Mouse (Mus musculus) kidney, postnatal 4 days (tissue): Measurements from ENCODE around the gene Hspg2.
A peak's percentile ranks its signal among the peaks of the same experiment; 100 is the strongest.
"Not testable (repeated sequence)": the region's sequence is repeated elsewhere in the genome, so short reads cannot be mapped to it uniquely, and the experiment has no call there.

Experiments
- DNase-seq, 2 experiments: peaks; one replicate each; pipeline ENCODE4 v3.0.0; 2021; ENCODE audit warnings: mixed read lengths in 2 of 2

Gene Hspg2

DNA sequence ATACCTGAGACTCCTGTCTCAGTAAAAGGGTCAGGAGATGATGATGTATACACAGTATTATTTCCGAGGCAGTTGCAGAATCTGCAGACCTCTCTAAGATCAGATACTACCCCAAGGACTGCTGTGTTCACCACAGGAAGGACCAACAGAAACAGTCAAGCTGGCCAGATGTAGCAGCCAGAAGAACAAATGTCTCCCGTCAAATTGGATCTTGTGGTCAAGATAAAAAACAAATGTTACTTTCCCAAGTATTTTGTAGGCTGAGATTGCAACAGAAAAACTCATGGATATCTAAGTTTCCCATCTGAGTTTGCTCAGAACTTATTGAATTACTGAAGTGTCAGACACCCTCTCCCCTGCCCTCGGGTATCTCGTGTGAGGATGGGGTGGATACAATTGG, 111.2 kb downstream of the Hspg2 start:
- DNase-seq = peak in 1 of 2 experiments; percentile 43

DNA sequence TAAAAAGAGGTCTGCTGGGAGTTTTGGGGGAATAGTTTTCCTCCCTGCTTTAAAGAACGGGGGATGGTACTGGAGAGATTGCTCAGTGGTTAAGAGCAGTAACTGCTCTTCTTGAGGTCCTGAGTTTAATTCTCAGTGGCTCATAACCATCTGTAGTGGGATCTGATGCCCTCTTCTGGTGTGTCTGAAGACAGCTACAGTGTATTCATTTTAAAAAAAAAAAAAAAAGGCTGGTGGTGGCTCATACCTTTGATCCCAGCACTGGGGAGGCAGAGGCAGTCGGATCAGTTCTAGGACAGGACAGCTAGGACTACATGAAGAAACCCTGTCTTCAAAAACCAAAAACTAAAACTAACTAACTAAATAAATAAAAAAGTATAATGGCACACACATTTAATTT, 111.7 kb downstream of the Hspg2 start:
- no peak for DNase-seq

DNA sequence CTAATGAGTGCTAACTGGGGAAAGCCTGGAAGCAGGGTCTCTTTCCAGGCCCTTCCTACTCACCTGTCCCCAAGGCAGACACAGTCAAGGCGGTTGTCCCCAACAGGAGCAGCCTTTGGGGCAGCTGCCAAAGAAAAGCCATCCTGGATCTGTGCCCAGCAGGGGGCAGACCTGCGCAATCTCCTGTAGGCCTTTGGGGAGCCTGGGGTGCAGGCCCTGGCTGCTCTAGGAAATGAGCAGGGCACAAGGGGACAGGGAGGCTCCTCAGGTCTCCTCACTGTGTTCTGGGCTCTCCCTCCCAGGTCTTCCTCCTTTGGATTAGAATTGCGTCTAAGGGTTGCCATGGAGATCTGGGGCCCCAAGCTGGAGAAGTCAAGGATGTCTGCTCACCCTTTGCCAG, 113.2 kb downstream of the Hspg2 start:
- DNase-seq = peak; percentile 54 to 59

DNA sequence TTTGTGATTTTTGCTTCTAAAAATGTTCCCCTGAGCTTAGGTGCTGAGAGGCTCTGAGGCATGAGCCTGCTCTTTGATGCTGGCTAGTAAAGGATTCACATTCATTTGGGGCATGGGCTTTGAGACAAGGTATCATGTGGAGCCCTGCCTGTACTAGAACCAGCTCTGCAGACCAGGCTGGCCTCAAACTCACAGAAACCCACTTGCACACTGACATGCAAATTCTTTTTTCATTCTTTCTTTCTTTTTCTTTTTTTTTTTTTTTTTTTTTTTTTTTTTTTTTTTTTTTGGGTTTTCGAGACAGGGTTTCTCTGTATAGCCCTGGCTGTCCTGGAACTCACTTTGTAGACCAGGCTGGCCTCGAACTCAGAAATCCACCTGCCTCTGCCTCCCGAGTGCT, 120.5 kb downstream of the Hspg2 start:
- DNase-seq = not testable (repeated sequence)

DNA sequence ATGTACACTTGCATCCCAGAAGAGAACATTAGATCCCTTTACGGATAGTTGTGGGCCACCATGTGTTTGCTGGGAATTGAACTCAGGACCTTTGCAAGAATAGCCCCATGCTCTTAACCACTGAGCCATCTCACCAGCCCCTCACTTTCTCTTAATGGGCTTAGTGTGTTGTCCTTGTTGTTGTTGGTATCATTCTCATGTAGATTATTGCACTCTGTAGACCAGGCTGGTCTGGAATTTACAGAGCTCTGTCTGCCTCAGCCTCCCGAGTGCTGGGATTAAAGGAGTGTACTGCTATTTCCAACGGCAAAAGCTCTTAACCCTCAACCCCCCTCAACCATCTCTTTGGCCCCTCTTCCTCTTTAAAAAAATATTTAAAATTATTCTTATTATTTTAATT, 121.0 kb downstream of the Hspg2 start:
- DNase-seq = no peak

DNA sequence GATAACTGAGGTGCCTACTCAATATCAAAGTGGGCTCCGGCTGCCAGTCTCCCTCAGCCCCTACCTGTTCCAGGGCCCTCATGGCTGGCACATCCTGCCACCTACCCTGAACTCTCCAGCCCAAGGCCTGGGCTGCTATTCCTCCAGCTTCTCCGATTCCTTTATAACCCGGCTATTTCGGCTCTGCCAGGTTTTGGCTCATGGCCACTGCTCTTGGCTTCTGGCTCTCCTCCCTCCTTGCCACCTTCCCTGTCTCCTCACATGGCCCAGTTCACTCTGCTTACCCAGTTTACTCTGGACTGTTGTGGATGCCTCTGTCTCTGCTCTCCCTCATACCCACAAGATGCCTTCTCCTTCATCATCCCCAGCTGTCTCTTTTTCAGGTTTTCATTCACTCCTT, 122.4 kb downstream of the Hspg2 start:
- no peak for DNase-seq

DNA sequence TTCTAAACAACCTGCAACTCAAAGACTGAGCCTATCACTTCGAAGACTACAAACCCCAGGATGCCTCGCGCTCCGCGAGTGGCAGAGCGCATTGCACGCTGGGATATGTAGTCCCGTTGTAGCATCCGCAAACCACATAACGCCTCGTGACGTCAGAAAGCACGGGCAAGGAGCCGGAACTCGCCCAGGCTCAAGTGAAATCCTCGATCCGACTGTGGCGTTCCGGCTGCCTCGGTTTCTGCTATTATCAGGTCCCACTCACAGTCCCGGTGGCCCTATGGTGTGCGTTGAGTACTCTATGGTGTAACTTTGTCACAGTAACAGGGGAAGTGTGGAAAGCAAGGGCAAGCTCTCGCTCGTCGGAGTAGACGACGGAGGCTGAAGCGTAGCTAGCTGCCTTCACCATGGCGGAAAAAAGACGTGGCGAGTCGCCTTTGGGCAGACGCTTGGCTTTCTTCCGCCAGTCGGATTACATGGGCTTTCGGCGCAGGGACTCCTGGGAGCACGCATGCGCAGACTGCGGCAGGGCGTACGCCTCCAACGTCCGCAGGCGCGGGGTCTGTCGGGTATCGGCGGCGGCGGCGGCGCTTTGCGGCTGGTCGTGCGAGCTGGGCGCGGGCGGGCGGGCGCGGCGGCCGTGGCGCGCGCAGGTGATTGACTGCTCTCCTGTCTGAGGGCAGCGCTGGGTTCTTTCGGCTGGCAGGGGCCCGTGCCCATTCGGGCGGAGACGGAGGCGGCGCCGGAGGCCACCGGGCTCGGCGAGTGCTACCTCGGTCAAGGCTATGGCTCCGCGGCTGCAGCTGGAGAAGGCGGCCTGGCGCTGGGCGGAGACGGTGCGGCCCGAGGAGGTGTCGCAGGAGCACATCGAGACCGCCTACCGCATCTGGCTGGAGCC, 125.3 kb downstream of the Hspg2 start, which contains the start of gene Usp48:
Gene Usp48 (plus strand): TSS at position 155 of the 895 bp plus-strand sequence.
- peak; percentile 99 to 100 for DNase-seq

DNA sequence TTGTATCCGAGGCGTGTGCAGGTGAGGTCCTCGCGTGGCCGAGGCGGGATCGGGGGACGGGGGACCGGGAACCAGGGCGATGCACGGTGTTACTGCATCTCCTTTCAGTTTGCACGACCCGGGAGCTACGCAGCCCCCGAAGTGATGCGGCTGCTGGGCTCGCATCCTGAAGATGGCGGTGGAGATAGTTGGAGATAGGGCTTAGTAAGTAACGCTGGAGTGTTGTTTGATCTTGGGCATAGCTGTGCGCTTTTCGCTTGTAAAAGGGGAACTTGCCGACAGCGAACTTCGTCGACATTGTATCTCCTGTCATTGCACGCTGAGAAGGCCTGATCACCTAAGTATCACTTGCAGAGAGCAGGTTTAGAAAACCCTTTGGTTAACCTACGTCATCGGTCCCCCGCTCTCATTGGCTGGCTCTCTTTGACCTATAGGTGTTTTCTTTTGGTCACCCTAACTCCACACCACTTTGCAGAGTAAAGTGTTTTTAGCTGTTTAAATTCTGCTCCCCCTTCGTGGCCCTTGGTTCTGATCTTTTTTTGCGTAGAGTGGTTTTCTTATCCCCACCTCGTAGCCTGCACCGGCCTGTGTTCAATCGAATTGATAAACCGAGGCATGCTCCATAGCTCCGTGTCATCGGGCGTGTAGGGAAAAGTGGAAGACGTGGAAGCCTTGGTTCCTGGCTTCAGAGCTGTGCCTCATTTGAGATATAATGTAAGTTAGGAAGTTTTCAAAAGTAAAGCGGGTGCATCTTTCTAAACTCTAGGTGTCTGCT, 126.1 kb downstream of the Hspg2 start:
- no peak for DNase-seq

DNA sequence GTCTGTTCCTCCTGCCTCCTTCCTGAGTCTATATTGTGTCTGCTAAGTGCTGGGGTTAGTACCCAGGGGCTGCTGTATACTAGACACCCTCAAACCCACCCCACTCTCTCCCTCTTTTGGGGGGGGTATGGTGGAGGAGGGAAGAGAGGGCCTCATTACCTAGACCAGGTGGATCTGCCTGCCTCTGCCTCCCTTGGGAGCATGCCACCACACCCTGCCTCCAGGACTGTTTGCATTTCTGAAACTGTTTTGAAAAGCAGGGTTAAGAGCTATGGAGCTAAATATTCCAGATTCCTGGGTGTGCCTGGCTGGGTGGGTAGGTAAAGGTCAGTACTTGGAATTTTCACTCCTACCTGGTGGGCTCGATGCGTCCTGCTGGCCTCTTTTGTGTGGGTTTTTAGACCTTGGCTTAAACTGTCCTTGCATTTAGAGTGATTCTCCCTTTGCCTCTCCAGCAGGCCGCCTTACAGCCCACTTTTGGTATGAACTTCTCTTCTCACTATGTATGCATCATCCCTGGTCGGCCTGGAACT, 128.6 kb downstream of the Hspg2 start:
- DNase-seq = no peak

DNA sequence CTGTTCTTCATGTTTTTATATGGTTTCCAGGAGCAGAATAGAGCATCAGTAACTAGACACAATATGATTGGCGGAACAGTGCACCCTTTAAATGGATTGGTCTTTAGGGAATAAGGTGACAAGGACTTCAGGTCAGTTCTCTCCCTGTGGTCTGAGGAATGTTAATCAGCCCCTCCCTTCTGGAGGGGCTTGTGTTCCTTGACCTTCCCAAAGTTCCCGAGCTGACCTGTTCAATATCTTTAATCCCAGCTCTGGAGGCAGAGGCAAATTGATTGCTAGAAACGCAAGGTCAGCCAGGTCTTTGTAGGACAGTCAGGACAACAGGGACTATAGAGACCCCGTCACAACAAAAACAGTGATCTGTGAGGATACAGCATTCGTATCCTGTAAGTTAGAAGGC, 130.0 kb downstream of the Hspg2 start:
- no peak for DNase-seq

DNA sequence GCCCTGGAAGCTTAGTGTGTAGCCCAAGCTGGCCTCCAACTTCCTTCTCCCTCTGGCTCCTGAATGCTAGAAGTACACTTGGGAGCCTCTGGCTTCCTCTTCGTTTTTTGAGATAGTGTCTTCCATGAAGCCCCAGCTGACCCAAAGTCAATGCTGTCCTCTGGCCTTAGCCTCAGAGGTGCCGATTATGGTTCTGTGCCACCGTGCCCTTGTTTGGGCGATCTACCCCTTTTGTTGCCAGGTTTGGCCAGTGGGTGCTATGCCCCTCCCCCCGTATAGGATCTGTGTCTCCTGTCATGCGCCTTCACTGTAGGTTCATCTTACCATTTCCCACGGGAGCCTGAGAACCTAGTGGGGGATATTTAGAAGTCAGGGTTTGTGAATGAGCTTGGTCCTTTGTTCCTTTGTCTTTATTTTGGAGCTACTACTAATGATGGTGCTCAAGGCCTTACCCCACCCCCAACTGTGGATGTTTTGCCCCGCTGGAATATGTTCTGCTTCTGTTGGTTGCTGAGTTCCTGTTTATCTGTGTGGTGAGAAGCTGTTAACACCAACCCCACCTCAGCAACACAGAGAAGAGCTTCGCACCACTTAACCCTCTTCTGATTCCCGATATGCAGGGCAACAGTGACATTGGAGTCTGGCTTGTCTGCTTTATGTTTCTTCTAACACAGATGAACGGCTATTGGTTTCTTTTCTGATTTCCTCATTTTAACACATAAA, 135.0 kb downstream of the Hspg2 start:
- DNase-seq = no peak

DNA sequence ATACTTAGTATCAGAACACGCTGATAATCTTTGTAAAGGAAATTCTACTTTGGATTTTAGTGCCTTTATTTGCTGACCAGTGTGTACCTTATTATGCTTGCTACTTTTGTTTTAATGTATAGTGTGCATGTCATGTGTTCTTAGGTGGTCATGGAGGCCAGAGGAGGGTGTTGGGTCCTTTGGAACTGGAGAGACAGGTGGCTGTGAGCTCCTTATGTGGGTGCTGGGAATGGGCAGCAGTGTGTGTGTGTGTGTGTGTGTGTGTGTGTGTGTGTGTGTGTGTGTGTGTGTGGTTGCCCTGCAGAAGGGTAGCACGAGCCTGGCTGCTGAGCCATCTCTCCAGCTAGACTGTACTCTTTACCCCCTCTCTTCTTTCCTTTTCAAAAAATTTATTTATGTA, 138.5 kb downstream of the Hspg2 start:
- DNase-seq = no peak

DNA sequence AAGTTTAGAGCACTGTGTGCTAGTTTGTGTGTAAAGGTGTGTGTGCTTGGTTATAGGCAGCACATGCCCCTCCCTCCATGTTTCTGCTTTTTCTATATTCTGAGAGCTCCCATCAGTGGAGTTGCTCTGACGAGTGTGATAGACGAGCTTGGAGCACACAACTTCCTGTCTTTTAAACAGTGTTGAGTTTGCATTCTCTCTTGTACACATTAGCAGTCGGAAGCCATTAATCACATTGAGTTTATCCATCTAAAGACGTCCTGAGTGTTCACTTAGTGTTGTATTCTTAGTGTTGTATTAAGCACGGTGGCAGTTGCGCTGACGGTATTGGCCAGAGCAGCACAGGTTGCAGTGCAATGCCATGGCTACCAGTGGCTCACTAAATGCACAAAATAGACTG, 140.7 kb downstream of the Hspg2 start:
- no peak for DNase-seq

DNA sequence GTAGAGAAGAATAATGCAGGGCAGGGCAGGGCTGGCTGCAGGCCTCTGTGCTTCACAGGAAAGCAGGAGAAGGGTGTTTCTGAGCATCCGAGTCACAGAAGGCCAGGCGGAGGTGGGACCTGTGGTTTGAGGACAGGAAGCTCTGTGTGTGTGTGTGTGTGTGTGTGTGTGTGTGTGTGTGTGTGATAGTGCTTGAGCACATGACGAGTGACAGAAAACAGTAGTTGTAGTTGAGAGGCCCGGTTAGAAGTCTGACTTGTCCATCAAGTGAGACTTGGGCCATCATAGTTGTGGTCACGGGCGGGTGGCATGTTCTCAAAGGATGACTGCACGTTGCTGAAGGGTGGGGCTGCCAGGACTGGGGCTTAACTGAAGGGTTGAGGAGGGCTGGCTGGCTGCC, 141.1 kb downstream of the Hspg2 start:
- DNase-seq = peak; percentile 25 to 36

DNA sequence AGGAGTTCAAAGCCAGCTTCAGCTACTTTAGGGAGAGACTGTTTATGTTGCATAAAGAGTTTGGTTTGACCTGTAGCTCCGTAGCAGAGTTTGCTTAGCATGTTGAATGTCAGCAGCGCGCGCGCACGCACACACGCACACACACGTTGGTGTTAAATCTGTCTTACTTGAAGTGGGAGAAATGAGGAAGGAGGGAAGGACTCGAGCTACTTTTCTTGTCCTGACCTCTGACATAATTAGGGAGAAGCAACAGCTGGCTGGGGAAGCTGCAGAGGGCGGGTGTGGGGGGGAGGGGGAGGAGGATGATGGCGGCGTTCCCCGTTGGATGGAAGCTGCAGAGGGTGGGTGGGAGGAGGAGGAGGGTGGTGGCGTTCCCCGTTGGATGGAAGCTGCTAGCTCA, 141.7 kb downstream of the Hspg2 start:
- DNase-seq = peak; percentile 36 to 57
